In genomic region chr14:24507452-24508069, GRCm38 (mm10) we compare ENCODE assay signal across 13 mouse cellular contexts. TPM values are rescaled to one million over a fixed set of nuclear protein-coding genes. Genes with fewer than 3 reads are reported as not detected.
DNase-seq lines count a peak whose midpoint lies in the region; ATAC-seq and TF ChIP-seq lines count a peak whose summit lies in the region.
"Had no signal": no experiment of that assay in that cellular context is flagged by ENCODE, and none has a peak within 500 bp of the region (broad histone marks: within the 10 kb centered on the region; RNA-seq: fewer than 3 reads in every experiment).

No protein-coding gene starts in this region.

- DNase-seq in heart, adult 9 months (ENCODE audit: low spot score in 2 of 2) = no peak
- DNase-seq in testis, postnatal 10 days (ENCODE audit: low spot score) = no peak
- DNase-seq in frontal cortex, postnatal 36 days (ENCODE audit: low spot score in 2 of 2) = no peak
- no peak for DNase-seq in cerebellum, adult 9-10 months
- no peak for DNase-seq in left cerebral cortex, postnatal 10 days (ENCODE audit: extremely low spot score in 1 of 2, low spot score in 2 of 2)
- DNase-seq: liver; right cerebral cortex, adult 18-20 months; thymus, adult 2 months had no signal

- no peak for ATAC-seq in heart, embryonic 14.5 days (ENCODE audit: insufficient number of reproducible peaks, insufficient read depth, low FRiP score, low read depth)
- no peak for ATAC-seq in intestine, postnatal 0 days
- ATAC-seq: midbrain, embryonic 15.5 days had no signal

- no peaks in the 10 kb centered on the region for H3K36me3 ChIP-seq in heart, embryonic 14.5 days (ENCODE audit: control insufficient read depth, insufficient read depth, low read length)
- H3K36me3 ChIP-seq in testis, adult 2 months (ENCODE audit: control insufficient read depth, insufficient read depth, low read length) = no peaks in the 10 kb centered on the region
- no peaks in the 10 kb centered on the region for H3K36me3 ChIP-seq in intestine, postnatal 0 days (ENCODE audit: control insufficient read depth, insufficient read depth)
- H3K36me3 ChIP-seq: embryonic facial prominence, embryonic 12.5 days; midbrain, embryonic 15.5 days had no signal

- TF ChIP-seq POLR2A in testis, adult 2 months (IDR thresholded peaks at IDR 0.05; ENCODE audit: control insufficient read depth, low read depth, low read length) = no peak

- peaks cover 6% of the 10 kb centered on the region; the same call in 1 of the 2 replicates for H3K9me3 ChIP-seq in heart, embryonic 14.5 days (ENCODE audit: control insufficient read depth, low read length)
- peaks cover 7% of the 10 kb centered on the region for H3K9me3 ChIP-seq in intestine, postnatal 0 days (ENCODE audit: control insufficient read depth)
- H3K9me3 ChIP-seq: midbrain, embryonic 15.5 days had no signal

- TF ChIP-seq CTCF in testis, adult 2 months (IDR thresholded peaks at IDR 0.05; ENCODE audit: control insufficient read depth, insufficient read depth, insufficient replicate concordance, low read depth, low read length) = no peak
- no peak for TF ChIP-seq CTCF in intestine, postnatal 0 days (IDR thresholded peaks at IDR 0.05; ENCODE audit: low read depth)

- no peaks in the 10 kb centered on the region for H3K27me3 ChIP-seq in heart, embryonic 14.5 days (ENCODE audit: control insufficient read depth, insufficient read depth, low read length)
- H3K27me3 ChIP-seq in testis, adult 2 months (ENCODE audit: control insufficient read depth, insufficient read depth, low read length) = no peaks in the 10 kb centered on the region
- no peaks in the 10 kb centered on the region for H3K27me3 ChIP-seq in intestine, postnatal 0 days (replicated peaks; ENCODE audit: control insufficient read depth, insufficient read depth, low read length)
- H3K27me3 ChIP-seq: embryonic facial prominence, embryonic 12.5 days; midbrain, embryonic 15.5 days had no signal

- H3K27ac ChIP-seq in heart, embryonic 14.5 days (replicated peaks in 1 of 2; ENCODE audit: control insufficient read depth in 1 of 2, insufficient read depth in 1 of 2, low read depth in 2 of 2, low read length in 2 of 2) = no peak overlapping the region
- no peak overlapping the region for H3K27ac ChIP-seq in testis, adult 2 months (ENCODE audit: control insufficient read depth, insufficient read depth, low read depth, low read length)
- no peak overlapping the region for H3K27ac ChIP-seq in intestine, postnatal 0 days (ENCODE audit: low read depth, low read length)

- WGBS in heart, embryonic 14.5 days = 27% methylated on average over 14 of the region's 14 CpGs
- WGBS in intestine, postnatal 0 days = 40% methylated on average over 14 of the region's 14 CpGs

- H3K4me2 ChIP-seq in heart, embryonic 14.5 days (ENCODE audit: low read length) = peak overlapping the region; percentile 37
- H3K4me2 ChIP-seq in intestine, postnatal 0 days (replicated peaks; ENCODE audit: low read depth) = 0 out of 2 replicates have a peak overlapping the region, but pooled peaks have one; percentile 13

- H3K4me3 ChIP-seq in heart, embryonic 14.5 days (ENCODE audit: control insufficient read depth in 1 of 2, insufficient read depth in 1 of 2, low read depth in 1 of 2, low read length in 2 of 2) = no peak overlapping the region
- H3K4me3 ChIP-seq in testis, adult 2 months (ENCODE audit: control insufficient read depth, low read depth, low read length) = peak overlapping the region; percentile 37
- H3K4me3 ChIP-seq in intestine, postnatal 0 days (ENCODE audit: low read depth, low read length) = no peak overlapping the region
- H3K4me3 ChIP-seq: midbrain, embryonic 15.5 days had no signal

- H3K4me1 ChIP-seq in heart, embryonic 14.5 days (ENCODE audit: control insufficient read depth in 2 of 2, insufficient read depth in 2 of 2, low read length in 2 of 2) = peaks cover 10 to 12% of the 10 kb centered on the region in 2 experiments; a peak in 3 of 4 replicates
- peaks cover 2% of the 10 kb centered on the region for H3K4me1 ChIP-seq in testis, adult 2 months (ENCODE audit: control insufficient read depth, insufficient read depth, low read length)
- no peaks in the 10 kb centered on the region; the same call in 1 of the 2 replicates for H3K4me1 ChIP-seq in intestine, postnatal 0 days (replicated peaks; ENCODE audit: control insufficient read depth, insufficient read depth, low read length)

- intact Hi-C loops in left cerebral cortex, postnatal 10 days (cut with DNase I) = loop anchor here (10.0 kb wide), 2 partner anchors 267 to 337 kb away; no protein-coding TSS in a partner anchor

- H3K9ac ChIP-seq in heart, embryonic 14.5 days (ENCODE audit: low read length) = no peak overlapping the region
- H3K9ac ChIP-seq in intestine, postnatal 0 days (ENCODE audit: low read depth, low read length) = no peak overlapping the region
- H3K9ac ChIP-seq: embryonic facial prominence, embryonic 12.5 days; midbrain, embryonic 15.5 days had no signal

RNA-seq across cellular contexts. Expression of gene Rps24, which starts 20.6 kb away (rescaled TPM):
- 789 and 845 TPM in 2 replicates for polyA plus RNA-seq in heart, embryonic 14.5 days (2014; fragmentation: Nextera tagmentation; extraction: Ambion mirVana)
- polyA plus RNA-seq in testis, adult 2 months (2012; rRNA removed) = 1,016 and 1,252 TPM in 2 replicates
- 766 and 793 TPM in 2 replicates for polyA plus RNA-seq in intestine, postnatal 0 days (2015; fragmentation: Nextera tagmentation; extraction: Ambion mirVana)
- total RNA-seq in left cerebral cortex, postnatal 10 days (2021) = 100 to 1,000 TPM; 926 to 937 TPM

RNA-seq across cellular contexts. Expression of gene Polr3a, which starts 20.7 kb away (rescaled TPM):
- polyA plus RNA-seq in heart, embryonic 14.5 days (2014; fragmentation: Nextera tagmentation; extraction: Ambion mirVana) = 11.8 and 13.3 TPM in 2 replicates
- polyA plus RNA-seq in testis, adult 2 months (2012; rRNA removed) = 5.9 and 6.8 TPM in 2 replicates
- polyA plus RNA-seq in intestine, postnatal 0 days (2015; fragmentation: Nextera tagmentation; extraction: Ambion mirVana) = 5.1 and 6.6 TPM in 2 replicates
- total RNA-seq in left cerebral cortex, postnatal 10 days (2021) = 10 to 100 TPM; 29.2 to 34.8 TPM
